Mouse (Mus musculus): ENCODE results near the gene Pcgf2.

Pcgf2 gene

DNA sequence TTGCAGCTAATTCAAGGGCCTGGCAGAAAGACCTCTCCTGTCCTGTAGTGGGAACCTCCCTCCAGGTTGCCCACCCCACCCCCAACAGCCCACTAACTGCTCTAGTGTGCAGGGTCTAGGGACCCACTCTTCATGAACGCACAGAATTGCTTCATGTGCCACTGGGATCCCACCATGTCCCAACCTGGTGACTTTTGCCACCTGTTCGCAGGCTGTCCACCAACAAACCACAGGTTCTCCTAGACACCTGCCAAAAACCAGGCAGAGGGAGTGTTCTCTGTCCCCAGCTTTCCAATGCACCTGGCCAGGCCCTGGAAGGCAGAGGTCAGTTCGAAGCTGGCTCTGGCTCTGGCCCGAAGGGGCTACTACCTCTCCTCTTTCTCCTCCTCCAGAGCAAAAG is 5.9 kb downstream of the Pcgf2 start:
- DNase-seq: no peak

DNA sequence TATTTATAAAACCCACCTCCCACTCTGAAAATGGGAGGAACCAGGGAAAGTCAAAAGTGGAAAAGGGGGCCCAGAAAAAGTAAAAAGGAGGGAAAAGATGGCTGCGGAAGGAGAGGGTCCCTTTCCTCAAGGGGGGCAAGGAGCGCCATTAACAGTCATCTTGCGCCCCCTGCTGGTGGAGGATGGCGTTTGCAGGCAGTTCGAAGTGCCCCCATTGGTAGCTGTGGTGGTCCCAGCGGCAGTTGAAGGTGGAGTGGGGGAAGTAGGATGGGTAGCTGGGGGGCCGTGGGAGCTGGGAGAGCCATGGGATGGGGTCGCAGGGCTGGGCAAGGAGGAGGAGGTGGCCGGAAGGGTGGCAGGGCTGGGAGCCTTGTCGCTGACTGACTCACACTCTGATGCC is 10.4 kb downstream of the Pcgf2 start:
- DNase-seq: no peak

DNA sequence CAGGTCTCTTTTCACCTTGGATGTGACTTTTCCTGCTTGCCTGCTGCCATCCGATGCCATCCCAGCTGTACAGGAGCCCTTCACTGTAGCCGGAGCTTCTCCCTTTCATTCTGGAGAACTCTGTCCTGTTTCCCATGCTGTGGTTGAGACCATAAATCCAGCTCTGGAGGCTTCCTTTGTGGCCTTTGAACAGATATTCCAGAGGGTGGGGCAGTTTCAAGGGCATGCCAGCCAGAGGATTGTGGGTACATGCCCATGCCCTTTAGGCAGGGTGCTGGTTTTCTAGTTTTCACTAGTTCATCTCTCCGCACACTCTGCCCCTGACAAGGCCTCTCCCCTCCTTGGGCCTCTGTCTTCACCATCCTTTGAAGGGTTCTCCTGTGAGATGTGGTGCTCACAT is 13.2 kb downstream of the Pcgf2 start:
- no peak for DNase-seq

DNA sequence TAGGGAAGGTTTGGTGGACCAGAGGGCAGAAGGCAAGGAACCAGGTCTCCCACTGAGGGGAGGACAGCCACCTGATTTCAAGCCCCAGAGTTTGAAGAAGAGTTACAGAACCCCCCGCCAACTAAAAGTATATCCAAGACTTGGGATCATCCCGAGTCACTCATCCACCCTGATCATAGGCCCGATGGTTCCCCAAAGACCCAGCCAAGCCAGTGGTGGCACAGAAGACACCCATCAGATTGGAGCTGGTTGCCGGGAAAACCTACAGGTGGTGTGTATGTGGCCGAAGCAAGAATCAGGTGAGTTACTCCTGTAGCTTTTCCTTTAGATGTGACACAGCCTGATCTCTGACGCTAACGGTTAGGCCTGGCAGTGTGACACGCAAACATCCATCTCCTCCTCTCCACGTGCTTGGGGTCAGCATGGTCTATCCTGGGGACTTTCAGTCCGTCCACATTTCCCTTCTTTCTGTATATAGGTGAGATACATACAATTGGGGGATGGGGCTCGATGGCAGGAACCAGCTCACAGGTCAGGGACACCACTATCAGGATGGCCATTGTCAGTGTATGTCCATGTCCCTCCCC is 13.9 kb downstream of the Pcgf2 start:
- no peak for DNase-seq

DNA sequence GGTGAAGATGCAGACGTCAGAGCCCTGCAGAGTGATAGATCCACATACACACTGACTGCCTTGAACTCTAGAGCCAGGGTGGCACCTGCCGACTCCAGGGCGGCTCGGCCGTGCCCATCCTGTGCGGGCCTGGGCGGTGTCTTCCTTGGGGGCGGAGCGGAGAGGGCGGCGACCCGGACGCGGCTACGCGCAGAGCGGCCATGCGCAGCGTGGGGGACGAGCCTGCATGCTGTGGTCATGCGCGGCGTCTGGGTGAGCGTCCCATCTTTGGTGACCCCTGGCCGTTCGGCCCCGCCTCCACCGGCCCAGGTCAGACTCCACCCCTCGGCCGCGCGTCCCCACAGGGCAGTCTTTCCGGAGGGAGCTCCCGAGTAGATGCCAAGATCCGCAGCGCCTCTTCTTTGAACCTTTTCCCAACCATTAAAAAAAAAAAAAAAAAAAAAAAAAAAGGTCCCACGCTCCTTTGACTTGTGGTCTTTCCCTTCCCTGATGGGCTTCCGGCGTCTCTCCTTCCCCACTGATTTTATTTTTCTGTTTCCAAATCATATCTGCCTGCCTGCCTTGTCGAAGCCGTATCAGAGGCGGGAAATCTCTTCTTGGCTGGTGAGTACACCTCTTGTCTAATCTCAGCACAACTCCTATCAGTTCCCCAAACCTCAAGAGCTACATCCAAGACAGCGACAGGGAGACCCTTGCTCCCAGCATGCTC is 14.5 kb downstream of the Pcgf2 start, which contains the start of gene Cisd3:
Cisd3 (plus strand) TSS at position 214 of the 709 bp plus-strand sequence.
- DNase-seq: peak; percentile 91

DNA sequence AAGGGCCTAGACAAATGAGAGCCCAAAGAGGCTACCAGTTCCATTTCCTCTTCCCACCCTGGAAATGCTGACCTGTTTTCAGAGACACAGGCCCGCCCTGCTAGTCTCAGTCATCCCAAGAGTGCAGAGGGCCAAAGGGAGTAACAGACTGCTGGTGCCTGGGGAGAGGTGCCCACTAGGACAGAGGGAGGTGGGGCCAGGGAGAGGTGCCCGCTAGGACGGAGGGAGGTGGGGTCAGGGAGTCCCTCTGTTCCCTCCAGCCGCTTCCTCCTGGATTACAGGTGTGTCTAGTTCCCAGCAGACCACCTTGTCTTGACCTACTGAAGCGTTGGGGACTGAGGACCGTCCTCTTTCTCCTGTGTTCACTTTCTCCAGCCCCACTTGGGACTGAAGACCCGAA is 15.5 kb downstream of the Pcgf2 start:
- DNase-seq: no peak

DNA sequence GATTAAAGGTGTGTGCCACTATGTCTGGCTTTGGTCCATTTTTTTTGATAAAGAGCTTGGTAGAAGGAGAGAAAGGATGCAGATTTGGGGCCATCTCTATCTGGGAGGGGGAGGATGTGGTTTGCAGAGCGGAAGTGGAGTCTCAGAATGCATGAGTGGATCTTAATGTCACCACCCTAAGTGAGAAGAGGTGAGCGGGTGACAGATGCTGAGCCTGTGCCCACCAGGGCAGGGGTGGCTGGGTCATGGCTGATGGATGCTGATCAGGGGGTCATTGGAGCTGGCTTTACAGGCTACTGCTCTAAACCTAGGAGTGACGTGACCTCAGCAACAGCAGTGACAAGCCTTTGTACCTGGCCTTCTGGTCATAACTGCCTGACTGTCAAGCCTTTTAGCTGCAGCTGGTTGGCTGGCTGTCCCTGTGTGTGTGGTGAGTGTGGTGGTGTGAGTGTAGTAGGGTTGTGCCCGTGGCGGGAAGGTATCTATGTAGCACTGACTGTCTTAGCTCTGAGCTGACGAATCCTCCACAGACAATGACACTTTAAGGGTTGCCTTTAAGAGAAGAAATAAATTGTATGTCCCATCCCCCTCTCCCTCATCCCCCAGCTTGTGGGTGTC is 16.1 kb downstream of the Pcgf2 start:
- no peak for DNase-seq

DNA sequence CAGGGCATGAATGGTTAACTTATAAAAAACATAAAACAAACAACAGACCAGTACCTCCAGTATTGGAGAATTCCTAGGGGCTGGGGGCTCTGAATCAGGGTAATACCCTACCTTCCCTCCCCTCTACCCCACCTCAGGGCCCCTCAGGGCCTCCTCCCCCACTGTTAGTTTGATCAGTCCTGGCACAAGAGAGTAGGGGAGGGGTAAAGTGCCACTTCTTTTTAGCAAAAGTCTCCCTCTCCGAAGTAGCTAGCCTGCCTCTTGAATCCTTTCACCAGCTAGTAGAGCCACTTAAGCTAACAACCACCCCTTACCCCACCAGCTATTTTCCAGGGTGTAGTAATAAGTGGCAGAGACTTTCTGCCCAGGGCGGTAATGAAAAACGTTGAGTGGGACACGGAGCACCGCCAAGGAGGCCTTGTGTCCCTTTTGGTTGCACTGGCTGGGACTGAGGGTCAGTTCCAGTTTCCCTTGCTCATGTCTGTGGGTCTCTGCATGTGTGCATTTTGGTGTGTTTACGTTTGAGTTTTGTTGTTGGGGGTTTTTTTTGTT is 17.7 kb downstream of the Pcgf2 start:
- DNase-seq: no peak

DNA sequence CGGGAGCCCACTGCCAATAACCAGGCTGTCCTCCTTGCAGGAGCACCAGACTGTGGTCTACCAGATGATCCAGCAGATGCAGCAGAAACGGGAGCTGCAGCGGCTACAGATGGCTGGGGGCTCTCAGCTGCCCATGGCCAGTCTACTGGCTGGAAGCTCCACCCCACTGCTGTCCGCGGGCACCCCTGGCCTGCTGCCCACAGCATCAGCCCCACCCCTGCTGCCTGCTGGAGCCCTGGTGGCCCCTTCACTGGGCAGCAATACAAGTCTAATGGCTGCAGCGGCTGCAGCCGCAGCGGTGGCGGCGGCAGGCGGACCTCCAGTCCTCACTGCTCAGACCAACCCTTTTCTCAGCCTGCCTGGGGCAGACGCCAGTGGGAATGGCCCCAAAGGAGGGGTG is 19.9 kb downstream of the Pcgf2 start:
- DNase-seq: no peak

DNA sequence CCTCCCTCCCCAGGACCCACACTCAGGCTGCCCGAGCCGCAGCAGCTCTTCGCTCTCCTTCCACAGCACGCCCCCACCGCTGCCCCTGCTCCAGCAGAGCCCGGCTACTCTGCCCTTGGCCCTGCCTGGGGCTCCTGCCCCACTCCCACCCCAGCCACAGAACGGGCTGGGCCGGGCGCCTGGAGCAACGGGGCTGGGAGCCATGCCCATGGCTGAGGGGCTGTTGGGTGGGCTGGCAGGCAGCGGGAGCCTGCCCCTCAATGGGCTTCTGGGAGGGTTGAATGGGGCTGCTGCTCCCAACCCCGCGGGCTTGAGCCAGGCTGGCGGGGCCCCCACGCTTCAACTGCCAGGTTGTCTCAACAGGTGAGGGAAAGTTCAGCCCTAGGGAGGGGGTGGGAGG is 22.0 kb downstream of the Pcgf2 start:
- DNase-seq: no peak

DNA sequence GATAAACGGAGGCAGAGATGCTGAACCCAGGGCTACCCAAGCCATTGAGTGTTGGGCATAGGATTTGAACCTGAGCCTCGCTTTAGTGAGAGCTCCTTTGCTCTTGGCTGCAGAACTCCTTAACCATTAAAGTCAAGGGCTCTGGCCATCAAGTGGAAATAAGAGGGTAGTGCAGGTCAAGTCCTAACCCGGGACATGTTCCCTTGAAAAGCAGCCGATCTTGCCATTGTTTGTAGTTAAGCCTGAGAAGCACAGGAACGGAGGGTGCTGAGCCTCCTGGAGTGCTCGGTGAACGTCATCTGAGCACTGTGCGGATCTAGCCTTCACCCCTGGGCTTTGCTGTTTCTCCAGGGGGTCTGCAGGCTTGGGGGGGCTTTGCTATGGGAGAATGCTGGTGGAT is 22.5 kb downstream of the Pcgf2 start:
- DNase-seq: no peak

DNA sequence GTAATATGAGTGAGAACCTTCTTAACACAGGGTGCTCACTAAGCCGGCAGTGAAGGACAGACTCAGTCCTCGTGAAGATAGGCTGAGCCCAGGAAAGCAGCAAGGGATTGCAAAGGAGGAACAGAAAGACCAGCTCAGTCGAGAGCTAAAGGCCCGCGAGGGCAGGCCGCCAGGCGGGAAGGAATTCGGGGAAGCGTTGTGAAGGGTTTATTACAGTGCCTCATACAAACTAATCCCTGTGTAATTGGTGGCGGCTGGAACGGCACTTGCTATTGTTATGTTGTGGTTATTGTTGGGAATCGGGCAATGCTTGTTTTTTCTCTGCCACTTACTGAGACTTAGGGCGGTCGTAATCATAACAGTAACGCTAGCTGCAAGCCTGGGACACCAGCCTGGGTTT is 22.9 kb downstream of the Pcgf2 start:
- no peak for DNase-seq

DNA sequence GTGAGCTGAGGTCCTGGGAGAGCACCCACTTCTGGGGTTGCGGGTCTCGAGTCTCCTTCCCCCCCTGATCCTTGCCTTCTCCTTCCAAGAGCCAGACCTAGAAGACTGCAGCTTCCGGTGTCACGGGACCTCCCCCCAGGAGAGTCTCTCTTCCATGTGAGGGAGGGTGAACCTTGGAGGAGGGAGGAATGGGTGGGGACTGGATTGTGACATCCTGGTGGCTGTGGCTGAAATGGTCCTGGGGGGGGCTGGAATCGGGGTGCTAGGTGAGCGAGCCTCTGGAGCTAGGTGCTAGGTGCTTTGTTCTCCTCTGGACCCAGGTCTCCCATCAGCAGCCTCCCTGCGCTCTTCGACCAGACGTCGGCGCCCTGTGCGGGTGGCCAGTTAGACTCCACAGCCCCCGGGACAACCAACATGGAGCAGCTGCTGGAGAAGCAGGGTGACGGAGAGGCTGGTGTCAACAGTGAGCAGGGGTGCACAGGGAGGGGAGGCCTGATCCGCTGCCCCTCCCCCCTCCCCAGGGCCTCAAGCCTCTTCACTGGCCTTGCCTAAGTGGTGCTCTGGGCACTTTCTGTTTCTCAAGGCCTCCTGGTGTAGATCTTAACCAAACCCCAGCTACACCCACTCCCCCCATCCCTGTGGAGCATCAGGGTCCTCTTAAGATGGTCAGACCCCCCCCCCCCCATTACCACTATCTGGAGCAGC is 24.1 kb downstream of the Pcgf2 start:
- no peak for DNase-seq

DNA sequence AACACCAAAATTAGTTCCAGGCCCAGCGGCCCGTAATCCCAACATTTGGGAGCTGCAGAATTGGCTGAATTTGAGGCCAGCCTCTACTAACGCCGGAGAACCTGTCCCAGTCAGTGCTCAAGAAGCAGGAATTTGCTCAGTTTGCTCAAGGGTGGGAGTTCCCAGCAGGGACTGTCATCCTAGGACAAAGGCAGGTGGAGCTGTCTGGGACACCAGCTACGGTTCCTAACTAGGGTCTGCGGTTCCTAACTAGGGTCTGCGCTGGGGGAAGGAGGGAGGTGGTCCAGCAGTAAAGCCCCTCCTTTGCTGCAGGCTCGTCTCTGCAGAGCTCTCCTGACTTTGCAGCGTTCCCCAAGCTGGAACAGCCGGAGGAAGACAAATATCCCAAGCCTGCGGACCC is 27.1 kb downstream of the Pcgf2 start:
- DNase-seq: no peak

DNA sequence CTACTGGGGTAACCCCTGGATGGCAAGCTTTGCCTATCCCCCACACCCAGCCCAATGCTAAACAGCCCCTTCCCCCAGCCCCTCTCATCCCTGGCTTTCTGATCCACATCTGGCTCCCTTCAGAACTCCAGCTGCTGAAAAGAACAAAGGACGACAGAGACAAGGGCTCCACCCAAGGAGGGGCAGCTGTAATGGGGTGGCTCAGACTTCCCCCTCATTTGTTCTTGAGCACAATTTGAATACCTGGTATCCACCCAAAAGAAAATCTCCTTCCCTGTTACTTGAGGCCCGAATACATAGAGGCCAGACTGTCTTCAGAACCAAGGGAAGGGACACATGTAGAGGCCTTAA is 29.1 kb downstream of the Pcgf2 start:
- DNase-seq: no peak

DNA sequence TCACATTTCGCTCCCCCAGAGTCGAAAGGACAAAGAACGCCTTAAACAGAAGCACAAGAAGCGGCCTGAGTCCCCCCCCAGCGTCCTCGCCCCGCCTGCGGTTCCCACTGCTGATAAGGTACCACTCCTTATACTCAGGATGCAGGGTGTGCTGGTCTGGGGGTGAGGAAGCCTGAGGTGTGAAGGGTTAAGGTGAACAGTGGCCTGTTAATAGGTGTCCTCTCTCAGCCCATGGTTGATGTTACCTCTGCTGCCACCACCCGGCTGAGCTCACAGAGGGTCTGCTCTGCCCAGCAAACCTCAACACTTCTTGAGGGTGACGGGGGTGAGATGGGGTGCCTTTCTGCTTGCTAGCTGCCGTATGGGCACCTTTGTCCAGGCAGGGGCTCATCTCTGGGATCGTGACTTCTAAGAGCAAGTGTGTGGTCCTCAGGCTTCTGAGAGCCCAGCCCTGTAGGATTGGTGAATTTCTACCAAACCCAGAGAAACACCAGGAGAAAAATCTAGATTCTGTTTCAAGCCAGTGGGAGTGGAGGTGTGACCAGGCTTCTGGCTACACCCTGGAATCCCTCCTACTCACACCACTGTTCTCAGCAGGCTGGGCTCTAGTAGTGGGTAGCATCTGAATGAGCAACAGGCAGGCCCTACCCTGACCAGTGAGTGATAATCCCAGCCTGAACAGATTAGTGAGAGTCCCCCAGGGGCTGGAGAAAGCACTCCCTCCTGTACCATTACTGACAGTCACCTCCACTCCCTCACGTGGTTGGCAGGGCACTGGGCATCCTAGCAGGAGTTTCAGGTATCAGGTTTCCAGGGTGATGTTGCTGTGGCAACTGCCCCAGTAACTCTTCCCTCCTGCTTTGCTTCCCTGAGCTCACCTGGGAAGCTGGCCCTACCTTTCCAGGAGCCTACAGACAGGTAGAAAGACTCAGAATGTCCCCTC is 29.8 kb downstream of the Pcgf2 start:
- peak; percentile 62 for DNase-seq

DNA sequence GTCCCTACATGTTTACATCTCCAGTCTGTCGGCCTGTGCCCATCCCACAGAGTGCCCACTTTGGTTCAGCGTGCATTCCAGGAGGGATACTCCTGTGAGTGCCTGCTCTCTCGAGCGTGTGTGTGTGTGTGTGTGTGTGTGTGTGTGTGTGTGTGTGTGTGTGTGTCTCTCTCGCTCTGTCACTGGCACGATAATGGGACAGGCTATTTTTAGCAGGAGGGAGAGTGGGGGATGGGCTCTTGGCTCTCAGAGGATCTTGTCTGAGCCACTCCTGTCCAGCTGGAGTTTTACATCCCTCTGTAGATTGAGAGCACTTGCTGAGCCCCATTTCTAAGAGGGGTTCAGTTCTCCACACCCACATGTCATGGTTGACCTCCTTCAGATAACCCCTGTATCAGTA is 30.5 kb downstream of the Pcgf2 start:
- DNase-seq: no peak

DNA sequence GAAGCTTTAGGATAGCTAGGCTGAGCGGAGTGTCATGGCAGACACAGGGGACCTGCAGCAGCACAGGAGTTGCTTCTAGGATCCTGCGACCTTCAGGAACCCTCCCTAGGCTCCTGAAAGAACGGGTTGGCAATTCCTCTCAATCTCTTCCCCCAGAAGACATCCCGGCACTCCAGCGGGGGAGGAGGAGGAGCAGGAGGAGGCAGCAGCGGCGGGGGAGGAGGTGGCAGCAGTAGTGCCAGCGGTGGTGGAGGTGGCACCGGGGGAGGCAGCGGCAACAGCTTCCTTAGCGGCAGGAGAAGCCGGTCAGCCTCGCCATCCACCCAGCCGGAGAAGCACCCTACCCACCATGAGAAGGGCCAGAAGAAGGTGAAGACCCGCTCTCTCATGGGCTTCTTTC is 31.0 kb downstream of the Pcgf2 start:
- DNase-seq: no peak

DNA sequence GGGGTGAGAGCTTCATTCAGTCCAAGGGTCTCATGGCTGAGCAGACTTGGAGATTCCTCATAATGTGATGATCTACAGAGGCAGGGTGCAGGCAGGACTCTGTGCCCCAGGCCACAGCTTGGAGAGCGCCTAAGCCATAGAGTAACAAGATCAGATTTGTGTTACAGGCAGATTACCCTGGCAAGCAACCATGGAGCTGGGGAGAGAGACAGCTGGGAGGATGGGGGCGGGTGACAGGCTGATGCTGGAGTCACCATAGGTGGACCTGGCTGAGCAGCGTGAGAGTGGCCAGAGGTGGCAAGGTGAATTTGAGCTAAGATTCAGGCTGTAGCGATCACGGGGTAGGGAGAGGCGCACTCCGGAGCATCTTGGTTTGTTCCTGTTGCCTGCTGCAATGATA is 32.1 kb downstream of the Pcgf2 start:
- DNase-seq: no peak

DNA sequence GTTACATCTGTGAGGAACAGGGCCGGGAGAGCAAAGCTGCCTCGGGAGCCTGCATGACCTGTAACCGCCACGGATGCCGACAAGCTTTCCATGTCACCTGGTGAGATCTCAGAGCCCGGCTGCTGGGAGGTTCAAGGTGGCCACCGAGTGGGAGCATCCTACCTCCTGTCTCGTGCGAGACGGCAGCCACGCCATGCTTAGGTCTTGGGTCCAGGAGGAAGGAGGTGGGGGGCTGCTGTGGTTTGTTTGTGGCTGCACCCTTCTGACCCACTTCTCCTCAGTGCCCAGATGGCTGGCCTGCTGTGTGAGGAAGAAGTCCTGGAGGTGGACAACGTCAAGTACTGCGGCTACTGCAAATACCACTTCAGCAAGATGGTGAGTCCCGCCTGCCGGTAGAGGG is 33.5 kb downstream of the Pcgf2 start:
- DNase-seq: no peak

DNA sequence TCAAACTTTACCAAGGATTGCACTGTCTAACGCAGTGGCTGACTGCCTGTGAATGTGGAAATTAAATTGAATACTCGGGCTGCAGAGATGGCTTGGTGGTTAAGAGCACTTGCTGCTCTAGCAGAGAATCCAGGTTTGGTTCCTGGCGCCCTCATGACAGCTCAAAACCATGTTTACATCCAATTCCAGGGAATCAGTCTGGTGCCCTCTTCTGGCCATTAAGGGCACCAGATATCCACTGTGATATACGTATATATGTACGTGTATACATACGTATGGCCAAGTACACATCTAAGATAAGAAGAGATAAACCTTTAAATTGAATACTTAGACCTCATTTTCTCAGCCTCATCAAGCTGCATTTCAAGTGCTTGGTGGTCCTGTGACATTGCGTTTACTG is 34.1 kb downstream of the Pcgf2 start:
- no peak for DNase-seq

DNA sequence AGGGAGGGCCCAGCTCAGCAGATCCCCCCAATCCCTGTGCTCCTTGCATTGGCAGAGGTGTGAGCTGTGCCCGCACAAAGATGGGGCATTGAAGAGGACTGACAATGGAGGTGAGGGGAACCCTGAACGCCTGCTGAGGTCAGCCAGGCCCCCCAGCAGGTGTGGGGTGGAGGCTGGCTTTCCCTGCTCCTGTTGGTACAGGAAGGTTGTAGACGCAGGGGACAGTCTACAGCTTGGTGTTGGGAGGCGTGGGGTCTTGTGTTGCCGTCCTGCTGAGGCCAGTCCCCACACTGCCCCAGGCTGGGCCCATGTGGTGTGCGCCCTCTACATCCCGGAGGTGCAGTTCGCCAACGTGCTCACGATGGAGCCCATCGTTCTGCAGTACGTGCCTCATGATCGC is 34.9 kb downstream of the Pcgf2 start:
- no peak for DNase-seq

Data from right cerebral cortex, adult 18-20 months (tissue).